Mouse (Mus musculus): ENCODE data around the gene Jarid2. TPM values are rescaled to one million over a fixed set of nuclear protein-coding genes. Genes with fewer than 3 reads are reported as not detected.
"Not testable (repeated sequence)": the region's sequence is repeated elsewhere in the genome, so short reads cannot be mapped to it uniquely, and the experiment has no call there.

Jarid2 gene
- total RNA-seq, 1 experiment from 2014 or later: 52.8 TPM

DNA sequence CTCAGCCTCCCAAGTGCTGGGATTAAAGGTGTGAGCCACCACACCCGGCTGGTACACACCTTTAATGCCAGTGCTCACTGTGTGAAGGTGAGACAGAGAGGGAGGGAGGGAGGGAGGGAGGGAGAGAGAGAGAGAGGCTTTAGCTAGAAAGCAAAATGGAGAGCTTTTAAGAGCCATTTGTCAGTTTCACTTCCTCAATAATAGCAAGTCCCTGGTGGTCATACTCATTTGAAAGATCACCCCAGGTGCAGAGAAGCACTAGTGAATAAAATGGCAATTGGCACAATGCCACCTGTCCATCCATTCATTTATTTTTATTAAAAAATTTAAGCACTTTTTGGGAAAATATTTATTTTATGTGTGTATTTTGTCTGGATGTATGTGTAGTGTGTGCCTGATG is 9.2 kb upstream of the Jarid2 start:
- no peak for ATAC-seq (replicated peaks in 1 of 2; ENCODE audit: insufficient read depth in 1 of 2, low FRiP score in 2 of 2, low TSS enrichment in 1 of 2, low read depth in 1 of 2, poor library complexity in 2 of 2, severe bottlenecking in 2 of 2)

- peak; percentile 12 to 45; a peak in 1 of 4 replicates for ATAC-seq (replicated peaks in 1 of 2; ENCODE audit: insufficient read depth in 1 of 2, low FRiP score in 2 of 2, low TSS enrichment in 1 of 2, low read depth in 1 of 2, poor library complexity in 2 of 2, severe bottlenecking in 2 of 2)
These were observed 7.3 kb upstream of the Jarid2 start for GRCm38 (mm10) chr13:44721891-44722547.

DNA sequence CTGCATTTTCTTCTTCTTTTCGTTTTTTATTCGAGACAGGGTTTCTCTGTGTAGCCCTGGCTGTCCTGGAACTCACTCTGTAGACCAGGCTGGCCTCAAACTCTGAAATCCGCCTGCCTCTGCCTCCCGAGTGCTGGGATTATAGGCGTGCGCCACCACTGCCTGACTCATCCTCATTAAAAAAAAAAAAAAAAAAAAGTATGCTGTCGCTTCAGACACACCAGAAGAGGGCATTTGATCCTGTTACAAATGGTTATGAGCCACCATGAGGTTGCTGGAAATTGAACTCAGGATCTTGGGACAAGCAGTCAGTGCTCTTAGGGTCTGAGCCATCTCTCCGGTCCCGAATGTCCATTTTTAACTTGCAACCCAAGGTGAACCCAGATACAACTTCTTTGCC is 5.8 kb upstream of the Jarid2 start:
- ATAC-seq (replicated peaks in 1 of 2; ENCODE audit: insufficient read depth in 1 of 2, low FRiP score in 2 of 2, low TSS enrichment in 1 of 2, low read depth in 1 of 2, poor library complexity in 2 of 2, severe bottlenecking in 2 of 2): not testable (repeated sequence)

DNA sequence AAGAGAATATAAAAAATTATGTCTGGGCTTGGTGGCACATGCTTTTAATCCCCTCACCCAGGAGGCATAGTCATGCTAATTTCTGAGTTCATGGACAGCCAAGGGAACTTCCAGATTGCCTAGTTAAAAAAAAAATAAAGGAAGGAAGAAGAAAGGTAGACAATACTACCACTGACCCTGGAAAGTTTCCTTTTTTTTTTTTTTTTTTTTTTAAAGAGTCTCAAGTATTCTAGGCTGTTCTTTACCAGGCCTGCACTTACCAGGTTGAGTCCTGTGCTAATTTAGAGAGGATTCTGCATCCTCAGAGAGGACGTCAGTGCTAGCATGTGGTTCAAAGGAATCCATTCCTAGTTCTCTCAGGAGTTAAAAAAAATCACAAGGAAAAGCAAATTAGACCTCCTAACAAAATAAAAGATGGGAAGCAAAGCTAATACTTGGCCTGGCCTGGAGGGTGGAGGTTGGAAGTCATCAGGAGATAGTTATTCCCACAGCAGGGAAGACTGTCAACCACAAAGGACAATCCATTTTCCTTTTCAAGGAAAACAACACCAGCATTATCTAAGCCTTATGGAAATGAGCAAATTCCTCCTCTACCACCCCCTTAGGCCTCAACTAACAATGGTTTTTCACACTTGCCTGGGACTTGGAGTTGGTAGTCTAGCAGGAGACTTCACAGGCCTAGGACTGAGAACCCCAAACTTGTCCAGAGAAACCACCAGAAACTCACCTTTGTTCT is 961 bp upstream of the Jarid2 start:
- no peak for ATAC-seq (replicated peaks in 1 of 2; ENCODE audit: insufficient read depth in 1 of 2, low FRiP score in 2 of 2, low TSS enrichment in 1 of 2, low read depth in 1 of 2, poor library complexity in 2 of 2, severe bottlenecking in 2 of 2)

- ATAC-seq (replicated peaks in 1 of 2; ENCODE audit: insufficient read depth in 1 of 2, low FRiP score in 2 of 2, low TSS enrichment in 1 of 2, low read depth in 1 of 2, poor library complexity in 2 of 2, severe bottlenecking in 2 of 2): peak; percentile 79 to 83
These were observed 1.0 kb downstream of the Jarid2 start for GRCm38 (mm10) chr13:44730146-44730864.

DNA sequence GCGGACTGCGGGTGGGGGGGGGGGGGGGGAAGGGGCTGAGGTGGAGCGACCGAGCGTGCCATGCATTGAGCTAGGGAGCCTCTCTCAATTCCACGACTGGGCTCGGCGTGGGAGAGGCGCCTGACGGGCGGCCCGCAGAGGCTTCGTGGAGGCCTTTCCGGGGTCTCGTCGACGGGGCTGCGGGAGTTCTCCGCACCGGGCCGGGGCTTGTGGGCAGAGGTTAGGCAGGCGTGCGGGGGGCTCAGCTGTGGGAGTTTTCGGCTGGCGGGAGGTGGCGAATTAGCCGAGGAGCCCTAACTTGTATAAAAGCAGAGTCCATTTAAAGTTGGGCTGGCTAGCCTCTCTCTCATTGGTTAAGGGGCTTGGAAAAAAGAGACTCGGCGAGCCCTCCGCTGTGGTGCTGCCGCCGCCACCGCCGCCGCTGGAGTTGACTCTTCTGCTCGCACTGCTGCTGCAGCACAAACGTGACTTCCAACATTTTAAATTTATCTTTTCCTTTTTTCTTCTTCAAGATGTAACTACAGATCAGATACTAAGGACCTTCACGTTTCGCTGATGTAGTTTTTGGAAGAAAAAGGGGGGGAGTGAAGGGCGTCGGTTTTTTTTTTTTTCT is 1.8 kb downstream of the Jarid2 start:
- peak; percentile 43 to 68; a peak in 3 of 4 replicates for ATAC-seq (replicated peaks in 1 of 2; ENCODE audit: insufficient read depth in 1 of 2, low FRiP score in 2 of 2, low TSS enrichment in 1 of 2, low read depth in 1 of 2, poor library complexity in 2 of 2, severe bottlenecking in 2 of 2)

GRCm38 (mm10) chr13:44731727-44732441 is 2.6 kb downstream of the Jarid2 start:
- no peak for ATAC-seq (replicated peaks in 1 of 2; ENCODE audit: insufficient read depth in 1 of 2, low FRiP score in 2 of 2, low TSS enrichment in 1 of 2, low read depth in 1 of 2, poor library complexity in 2 of 2, severe bottlenecking in 2 of 2)

DNA sequence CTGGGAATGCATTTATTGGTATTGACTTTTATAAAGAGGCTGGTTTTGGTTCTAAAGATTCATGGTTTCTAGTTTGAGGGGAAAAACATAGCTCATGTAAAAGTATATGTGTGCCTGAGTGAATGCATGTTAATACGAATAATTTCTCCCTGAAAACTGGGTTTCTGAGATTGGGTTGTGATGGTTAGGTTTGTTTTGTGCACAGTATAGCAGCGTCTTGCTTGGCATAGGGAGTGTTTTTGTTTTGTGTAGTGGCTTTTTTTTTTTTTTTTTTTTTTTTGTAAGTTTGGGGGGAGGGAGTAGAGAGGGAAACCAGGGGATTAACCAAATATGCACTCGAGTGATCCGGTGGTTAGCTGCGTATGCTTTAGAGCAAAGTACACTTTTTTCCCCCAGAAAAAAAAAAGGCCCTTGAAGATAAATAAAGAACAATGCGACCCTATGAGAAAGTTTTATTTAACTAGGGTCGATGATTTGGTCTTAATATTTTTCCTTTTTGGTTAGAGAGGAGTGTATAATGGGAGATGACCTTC is 3.2 kb downstream of the Jarid2 start:
- no peak for ATAC-seq (replicated peaks in 1 of 2; ENCODE audit: insufficient read depth in 1 of 2, low FRiP score in 2 of 2, low TSS enrichment in 1 of 2, low read depth in 1 of 2, poor library complexity in 2 of 2, severe bottlenecking in 2 of 2)

GRCm38 (mm10) chr13:44733036-44733372 is 3.7 kb downstream of the Jarid2 start:
- ATAC-seq (replicated peaks in 1 of 2; ENCODE audit: insufficient read depth in 1 of 2, low FRiP score in 2 of 2, low TSS enrichment in 1 of 2, low read depth in 1 of 2, poor library complexity in 2 of 2, severe bottlenecking in 2 of 2): no peak

- peak; percentile 51 to 65 for ATAC-seq (replicated peaks in 1 of 2; ENCODE audit: insufficient read depth in 1 of 2, low FRiP score in 2 of 2, low TSS enrichment in 1 of 2, low read depth in 1 of 2, poor library complexity in 2 of 2, severe bottlenecking in 2 of 2)
These were observed 4.3 kb downstream of the Jarid2 start for GRCm38 (mm10) chr13:44733373-44734111.

- no peak for ATAC-seq (replicated peaks in 1 of 2; ENCODE audit: insufficient read depth in 1 of 2, low FRiP score in 2 of 2, low TSS enrichment in 1 of 2, low read depth in 1 of 2, poor library complexity in 2 of 2, severe bottlenecking in 2 of 2)
These were observed 5.2 kb downstream of the Jarid2 start for GRCm38 (mm10) chr13:44734441-44734840.

DNA sequence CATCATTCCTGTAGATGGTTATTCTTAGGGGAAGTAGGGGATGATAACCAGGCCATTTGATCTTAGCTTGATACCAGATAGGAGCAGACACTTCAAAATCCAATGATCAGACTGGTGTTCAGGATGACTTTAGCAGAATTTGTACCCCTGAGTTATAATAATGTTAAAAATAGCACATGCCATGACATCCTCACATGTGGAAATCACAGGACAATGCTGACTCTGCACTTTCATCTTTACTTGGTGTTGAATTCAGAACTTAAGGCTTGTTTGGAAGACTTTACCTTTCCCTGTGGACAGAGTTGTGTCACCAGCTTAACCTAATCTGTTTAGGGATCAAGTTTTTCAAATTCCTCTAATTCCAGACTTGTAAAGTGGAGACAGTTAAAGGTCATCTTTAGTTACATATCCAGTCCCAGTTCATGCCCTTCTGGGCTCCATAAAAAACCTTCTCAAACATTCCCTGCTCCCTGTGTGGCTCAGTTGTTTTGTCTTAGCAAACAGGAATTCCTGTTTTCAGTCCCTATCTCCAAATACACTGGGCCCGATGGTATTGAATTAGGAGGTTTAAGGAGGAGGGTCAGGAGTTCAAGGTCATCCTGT is 5.9 kb downstream of the Jarid2 start:
- no peak for ATAC-seq (replicated peaks in 1 of 2; ENCODE audit: insufficient read depth in 1 of 2, low FRiP score in 2 of 2, low TSS enrichment in 1 of 2, low read depth in 1 of 2, poor library complexity in 2 of 2, severe bottlenecking in 2 of 2)

- no peak for ATAC-seq (replicated peaks in 1 of 2; ENCODE audit: insufficient read depth in 1 of 2, low FRiP score in 2 of 2, low TSS enrichment in 1 of 2, low read depth in 1 of 2, poor library complexity in 2 of 2, severe bottlenecking in 2 of 2)
These were observed 8.0 kb downstream of the Jarid2 start for GRCm38 (mm10) chr13:44737297-44737696.

DNA sequence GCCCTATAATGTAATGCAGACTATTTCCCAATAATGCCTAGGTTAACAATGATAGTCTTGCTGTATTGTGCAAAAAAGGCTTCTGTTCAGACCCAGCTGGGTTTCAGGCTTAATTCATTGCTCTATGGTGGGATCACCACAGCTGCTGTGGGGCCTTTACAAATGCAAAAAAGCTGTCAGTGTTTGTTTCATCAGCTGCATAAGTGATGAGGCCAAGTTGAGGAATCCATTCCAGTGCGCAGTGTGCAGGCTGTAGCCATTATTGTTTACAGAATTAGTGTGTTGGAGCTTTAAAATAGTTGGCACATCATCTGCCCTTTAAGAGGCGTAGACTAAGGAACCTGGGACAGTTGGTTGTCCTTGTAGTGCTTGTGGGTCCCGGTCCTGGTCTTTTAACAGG is 22.5 kb downstream of the Jarid2 start:
- ATAC-seq (replicated peaks in 1 of 2; ENCODE audit: insufficient read depth in 1 of 2, low FRiP score in 2 of 2, low TSS enrichment in 1 of 2, low read depth in 1 of 2, poor library complexity in 2 of 2, severe bottlenecking in 2 of 2): no peak

DNA sequence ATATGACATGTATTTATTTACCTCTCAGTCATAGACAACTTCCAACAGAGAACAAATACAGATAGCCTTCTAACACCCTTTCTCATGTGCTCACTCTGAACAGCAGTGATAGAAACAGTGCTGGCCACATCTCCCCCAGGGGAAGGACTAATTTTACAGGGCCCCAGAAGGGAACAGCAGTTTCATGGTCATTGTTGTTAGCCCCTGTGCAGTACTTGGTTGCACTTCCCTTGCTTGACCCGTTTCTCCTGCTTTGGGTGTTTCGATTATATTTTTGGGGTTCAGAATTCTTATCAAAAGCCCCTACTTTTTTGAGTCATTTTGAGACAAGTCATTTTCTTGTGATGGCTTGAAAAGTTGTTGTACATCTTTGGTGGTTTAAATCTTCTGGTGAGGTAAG is 23.9 kb downstream of the Jarid2 start:
- ATAC-seq (replicated peaks in 1 of 2; ENCODE audit: insufficient read depth in 1 of 2, low FRiP score in 2 of 2, low TSS enrichment in 1 of 2, low read depth in 1 of 2, poor library complexity in 2 of 2, severe bottlenecking in 2 of 2): no peak

DNA sequence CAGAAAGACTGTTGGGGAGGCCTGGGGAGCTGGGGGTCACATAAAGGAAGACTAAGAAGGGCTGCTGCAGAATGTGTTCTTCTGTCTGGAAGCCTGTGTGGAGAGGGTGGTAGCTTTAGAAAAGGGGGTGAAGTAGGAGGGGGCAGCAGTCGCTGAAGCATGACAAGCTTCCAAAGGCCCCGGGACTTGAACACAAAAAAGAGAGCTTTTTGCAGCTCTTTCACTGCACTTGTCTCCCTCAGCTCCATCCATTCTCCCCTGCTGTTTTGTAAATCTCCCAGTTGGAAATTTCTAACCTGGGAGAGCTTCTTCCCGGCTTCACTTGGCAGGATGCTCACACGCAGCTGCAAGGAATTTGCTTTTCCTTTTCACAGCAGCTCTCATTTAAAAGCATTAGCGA is 26.2 kb downstream of the Jarid2 start:
- ATAC-seq (replicated peaks in 1 of 2; ENCODE audit: insufficient read depth in 1 of 2, low FRiP score in 2 of 2, low TSS enrichment in 1 of 2, low read depth in 1 of 2, poor library complexity in 2 of 2, severe bottlenecking in 2 of 2): no peak
